Mouse (Mus musculus) embryonic facial prominence, embryonic 14.5 days (tissue): ENCODE measurements around the gene Prkd2. TPM values are rescaled to one million over a fixed set of nuclear protein-coding genes. Genes with fewer than 3 reads are reported as not detected.

Experiments used
- ATAC-seq: fragments of 200-750 bp; cut with Nextera tagmentation; 2 replicates; pipeline ENCODE4 v1.8.0; 2017; ENCODE audit warnings: low read depth, moderate number of reproducible peaks, moderate TSS enrichment
- DNase-seq: peaks from one replicate; pipeline ENCODE4 v3.0.0-alpha.2; 2015; ENCODE audit warnings: low spot score
- H3K27ac ChIP-seq: fragments of 300-500 bp; sonication (generic); replicated peaks from 2 replicates; pipeline ENCODE4 v1.5.1; 2014; ENCODE audit warnings: low read depth, mild to moderate bottlenecking, low read length, moderate library complexity
- H3K27me3 ChIP-seq: fragments of 300-500 bp; sonication (generic); replicated peaks from 2 replicates; pipeline ENCODE4 v1.6.1; 2014; ENCODE audit warnings: low read length; ENCODE audit not compliant: control insufficient read depth, insufficient read depth
- H3K36me3 ChIP-seq: fragments of 300-500 bp; sonication (generic); 2 replicates; pipeline ENCODE4 v1.6.1; 2014; ENCODE audit warnings: low read length, mixed read lengths; ENCODE audit not compliant: control insufficient read depth, insufficient read depth
- H3K4me1 ChIP-seq: fragments of 300-500 bp; sonication (generic); 2 replicates; pipeline ENCODE4 v1.6.1; 2014; ENCODE audit warnings: antibody characterized with exemption, low read length; ENCODE audit not compliant: control insufficient read depth, insufficient read depth
- H3K4me2 ChIP-seq: fragments of 300-500 bp; sonication (generic); 2 replicates; pipeline ENCODE4 v1.6.1; 2014; ENCODE audit warnings: low read depth, mild to moderate bottlenecking, low read length, moderate library complexity, mixed read lengths
- H3K4me3 ChIP-seq: fragments of 300-500 bp; sonication (generic); 2 replicates; pipeline ENCODE4 v1.5.1; 2014; ENCODE audit warnings: low read depth, mild to moderate bottlenecking, low read length
- H3K9ac ChIP-seq: fragments of 300-500 bp; sonication (generic); 2 replicates; pipeline ENCODE4 v1.6.1; 2014; ENCODE audit warnings: low read depth, mild to moderate bottlenecking, low read length, moderate library complexity, mixed read lengths
- H3K9me3 ChIP-seq: fragments of 300-500 bp; sonication (generic); 2 replicates; pipeline ENCODE4 v1.6.1; 2016; ENCODE audit warnings: low read length; ENCODE audit not compliant: control insufficient read depth
- whole genome bisulfite sequencing: fragments of 180-500 bp; shearing (Covaris S2); extraction: QIAGEN DNeasy Blood & Tissue Kit; methylation state at CpG from one replicate; pipeline ENCODE4 v1.1.7; 2014; 5-methylcytosine and 5-hydroxymethylcytosine counted together
- polyA plus RNA-seq: library from polyadenylated mRNA; unstranded; fragments of >200 nt; fragmentation: Nextera tagmentation; extraction: Ambion mirVana; gene quantifications from 2 replicates; pipeline ENCODE4 v1.2.1, GENCODE M21; 2014

Prkd2 gene
- polyA plus RNA-seq, 1 experiment from 2014 or later: 16.5 TPM

DNA sequence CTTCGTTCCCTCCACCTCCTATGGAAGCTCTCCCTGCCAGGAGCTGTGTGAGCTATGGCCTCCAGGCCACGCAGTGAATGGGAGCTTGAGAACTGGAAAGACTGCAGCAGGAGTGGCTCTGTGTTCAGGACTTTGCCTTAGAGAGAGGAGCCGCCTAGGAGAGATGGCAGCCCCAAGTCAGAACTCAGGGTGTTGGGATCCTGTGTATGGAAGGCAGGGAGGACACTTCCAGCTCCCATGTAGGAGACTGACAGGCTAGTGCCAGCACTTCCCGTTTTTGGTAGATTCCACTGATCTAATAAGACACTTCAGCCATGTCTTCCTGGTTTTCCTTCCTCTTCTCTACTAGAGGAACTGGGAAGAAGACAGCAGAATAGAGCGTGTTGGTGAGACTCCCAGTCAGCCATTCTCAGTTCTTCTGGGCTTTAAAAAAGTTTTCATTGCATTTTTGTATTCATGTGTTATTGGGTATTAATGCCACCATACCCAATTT, 22.4 kb upstream of the Prkd2 start:
- Histone ChIP-seq H3K36me3 (peaks cover 29% of the 10 kb centered on the region), H3K27me3 (no peaks in the 10 kb centered on the region), H3K9ac (no peak overlapping the region), H3K4me3 (no peak overlapping the region), H3K27ac (no peak overlapping the region), H3K4me2 (no peak overlapping the region), H3K4me1 (peaks cover 41% of the 10 kb centered on the region), H3K9me3 (no peaks in the 10 kb centered on the region)
- WGBS: 62% methylated on average over 5 of the region's 5 CpGs
- DNase-seq: no peak
- no peak for ATAC-seq

DNA sequence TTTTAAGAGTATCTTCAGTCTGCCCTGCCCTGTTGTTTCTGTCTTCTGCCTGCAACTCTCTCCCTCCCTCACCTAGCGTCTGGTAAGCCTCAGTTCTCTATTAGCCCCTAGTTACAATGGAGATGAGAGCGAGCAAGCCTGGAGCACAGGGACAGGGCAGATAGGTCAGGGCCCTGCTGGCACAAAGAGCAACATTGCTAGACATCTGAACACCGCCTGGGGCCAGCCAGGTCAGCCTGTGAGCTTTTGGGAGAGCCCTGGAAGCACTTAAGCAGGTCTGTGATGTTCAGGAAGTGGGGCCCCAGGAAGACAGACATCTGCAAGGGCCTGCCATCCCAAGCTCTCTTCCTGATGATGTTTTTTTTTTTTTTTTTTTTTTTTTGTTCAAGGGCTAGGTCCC, 21.6 kb upstream of the Prkd2 start:
- no peaks in the 10 kb centered on the region for H3K27me3 ChIP-seq
- H3K4me1 ChIP-seq: peaks cover 35% of the 10 kb centered on the region
- WGBS: 33% methylated on average over 3 of the region's 3 CpGs
- ATAC-seq (no peak), DNase-seq (no peak)
- peaks cover 37% of the 10 kb centered on the region for H3K36me3 ChIP-seq
- H3K4me2 ChIP-seq: no peak overlapping the region
- H3K9ac ChIP-seq: no peak overlapping the region
- H3K9me3 ChIP-seq: no peaks in the 10 kb centered on the region
- no peak overlapping the region for H3K27ac ChIP-seq
- no peak overlapping the region for H3K4me3 ChIP-seq

DNA sequence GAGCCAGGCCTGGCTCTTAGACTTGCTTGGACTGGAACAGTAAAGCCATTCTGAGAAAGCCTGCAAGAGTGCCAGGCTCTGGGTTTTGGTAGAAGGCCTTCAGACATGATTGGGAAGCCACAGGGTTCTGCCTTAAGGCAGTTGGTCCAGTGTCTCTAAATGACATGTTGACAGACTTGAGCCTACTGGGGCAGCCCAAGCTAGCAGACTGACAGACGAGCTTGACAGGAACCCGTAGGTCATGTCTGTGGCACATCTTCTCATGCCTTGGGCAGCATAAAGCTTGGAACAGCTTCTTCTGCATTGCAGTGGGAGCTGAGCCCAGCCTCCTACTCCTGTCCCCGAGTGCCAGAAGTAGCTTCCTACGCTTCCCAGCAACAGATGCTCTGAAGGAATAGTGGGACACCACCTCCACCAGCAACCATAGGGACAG, 21.0 kb upstream of the Prkd2 start:
- Histone ChIP-seq H3K4me1 (peaks cover 35% of the 10 kb centered on the region), H3K9me3 (no peaks in the 10 kb centered on the region), H3K27me3 (no peaks in the 10 kb centered on the region), H3K9ac (no peak overlapping the region), H3K36me3 (peaks cover 43% of the 10 kb centered on the region), H3K4me2 (no peak overlapping the region), H3K27ac (no peak overlapping the region), H3K4me3 (no peak overlapping the region)
- ATAC-seq (no peak), DNase-seq (no peak)
- 59% methylated on average over 4 of the region's 4 CpGs for WGBS

DNA sequence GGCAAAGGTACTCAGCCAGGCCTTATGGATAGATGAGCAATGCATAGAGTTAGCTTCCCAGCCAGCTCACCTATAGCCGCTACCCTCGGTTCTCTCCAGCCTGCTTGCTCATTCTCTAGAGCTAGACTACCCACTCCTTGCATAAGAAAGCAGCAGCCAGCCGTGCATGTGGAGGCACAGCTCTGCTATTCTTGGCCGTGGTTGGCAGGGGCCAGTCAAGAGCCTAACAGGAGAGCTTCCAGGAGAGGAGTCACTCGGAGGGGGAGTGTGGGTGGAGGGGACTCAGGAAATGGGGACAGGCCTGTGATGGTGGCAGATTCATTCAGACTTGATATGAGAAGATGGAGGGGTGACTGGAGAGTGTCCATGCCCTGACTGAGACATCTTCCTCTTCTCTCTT, 19.0 kb upstream of the Prkd2 start:
- H3K4me3 ChIP-seq: no peak overlapping the region
- no peak for ATAC-seq
- H3K27me3 ChIP-seq: no peaks in the 10 kb centered on the region
- peaks cover 20% of the 10 kb centered on the region for H3K4me1 ChIP-seq
- no peak overlapping the region for H3K4me2 ChIP-seq
- H3K36me3 ChIP-seq: peaks cover 64% of the 10 kb centered on the region
- WGBS: 73% methylated on average over 5 of the region's 5 CpGs
- no peak overlapping the region for H3K27ac ChIP-seq
- no peaks in the 10 kb centered on the region for H3K9me3 ChIP-seq
- no peak overlapping the region for H3K9ac ChIP-seq
- DNase-seq: no peak

DNA sequence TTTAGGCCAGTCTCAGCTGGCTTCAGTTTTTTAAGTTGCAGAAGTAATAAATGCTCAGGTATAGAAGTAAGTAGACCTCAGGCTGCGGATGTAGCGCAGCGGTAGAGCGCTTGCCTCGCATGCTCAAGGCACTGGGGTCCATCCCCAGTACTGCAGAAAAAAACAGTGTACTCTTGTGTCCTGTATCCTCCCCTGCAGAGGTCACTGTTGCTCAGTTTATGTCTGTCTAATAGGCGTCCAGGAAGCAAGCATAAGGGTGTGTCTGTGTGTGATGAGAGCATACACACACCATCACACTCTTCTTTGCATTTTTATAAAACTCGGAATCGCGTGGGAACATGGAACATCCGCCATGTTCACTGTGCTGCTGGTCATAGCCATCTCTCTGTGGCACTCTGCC, 16.9 kb upstream of the Prkd2 start:
- Histone ChIP-seq H3K36me3 (peaks cover 84% of the 10 kb centered on the region), H3K9me3 (no peaks in the 10 kb centered on the region), H3K4me1 (peaks cover 3% of the 10 kb centered on the region; the same call in 1 of the 2 replicates), H3K9ac (no peak overlapping the region), H3K27ac (no peak overlapping the region), H3K4me2 (no peak overlapping the region), H3K4me3 (no peak overlapping the region), H3K27me3 (no peaks in the 10 kb centered on the region)
- WGBS: 82% methylated on average over 10 of the region's 10 CpGs
- DNase-seq (no peak), ATAC-seq (no peak)

DNA sequence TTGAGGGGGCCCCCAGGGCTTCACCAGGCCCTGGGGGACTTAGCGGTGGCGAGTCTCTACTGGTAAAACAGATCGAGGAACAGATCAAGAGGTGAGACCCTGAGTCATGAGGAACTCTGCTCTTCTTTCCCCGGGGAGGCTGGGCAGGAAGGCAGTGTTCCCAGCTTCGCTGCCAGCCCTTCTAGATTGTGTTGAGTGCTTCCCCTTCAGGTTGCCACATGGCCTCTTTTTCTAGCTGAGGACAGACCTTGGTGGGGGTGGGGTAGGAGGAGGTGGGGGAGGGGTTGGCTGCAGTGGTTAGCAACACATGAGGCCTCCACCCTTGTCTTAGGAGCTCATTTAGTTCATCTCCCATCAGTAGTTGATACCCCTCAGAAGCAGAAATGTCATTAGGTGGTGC, 16.1 kb upstream of the Prkd2 start:
- WGBS: 64% methylated on average over 5 of the region's 5 CpGs
- Histone ChIP-seq H3K27ac (no peak overlapping the region), H3K4me2 (no peak overlapping the region), H3K27me3 (no peaks in the 10 kb centered on the region), H3K9ac (no peak overlapping the region), H3K4me3 (no peak overlapping the region), H3K4me1 (peaks cover under 1% of the 10 kb centered on the region; the same call in 1 of the 2 replicates), H3K9me3 (no peaks in the 10 kb centered on the region), H3K36me3 (peaks cover 92% of the 10 kb centered on the region)
- DNase-seq (no peak), ATAC-seq (no peak)

DNA sequence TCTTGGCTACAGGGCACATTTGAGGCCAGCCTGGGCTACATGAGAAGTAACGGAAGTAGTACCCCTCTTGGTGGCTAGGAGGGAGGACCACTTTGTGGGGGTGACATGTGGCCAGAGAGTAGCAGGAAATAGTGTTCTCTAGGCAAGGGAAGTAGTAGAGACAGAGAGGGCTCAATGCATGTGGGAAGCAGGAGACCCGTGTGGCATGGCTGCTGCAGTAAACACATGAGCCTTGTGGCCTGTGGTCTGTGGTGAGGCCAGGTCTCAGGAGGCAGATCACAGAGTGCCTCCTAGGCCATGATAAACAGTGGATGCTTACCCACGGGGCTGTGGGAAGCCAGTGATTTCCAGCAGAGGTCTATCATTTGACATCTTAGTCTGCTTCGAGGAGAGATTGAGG, 15.4 kb upstream of the Prkd2 start:
- Histone ChIP-seq H3K36me3 (peaks cover 97% of the 10 kb centered on the region), H3K9ac (no peak overlapping the region), H3K4me2 (no peak overlapping the region), H3K27me3 (no peaks in the 10 kb centered on the region), H3K9me3 (no peaks in the 10 kb centered on the region), H3K4me1 (no peaks in the 10 kb centered on the region), H3K4me3 (no peak overlapping the region), H3K27ac (no peak overlapping the region)
- ATAC-seq (no peak), DNase-seq (no peak)
- WGBS: 74% methylated on average over 4 of the region's 4 CpGs

DNA sequence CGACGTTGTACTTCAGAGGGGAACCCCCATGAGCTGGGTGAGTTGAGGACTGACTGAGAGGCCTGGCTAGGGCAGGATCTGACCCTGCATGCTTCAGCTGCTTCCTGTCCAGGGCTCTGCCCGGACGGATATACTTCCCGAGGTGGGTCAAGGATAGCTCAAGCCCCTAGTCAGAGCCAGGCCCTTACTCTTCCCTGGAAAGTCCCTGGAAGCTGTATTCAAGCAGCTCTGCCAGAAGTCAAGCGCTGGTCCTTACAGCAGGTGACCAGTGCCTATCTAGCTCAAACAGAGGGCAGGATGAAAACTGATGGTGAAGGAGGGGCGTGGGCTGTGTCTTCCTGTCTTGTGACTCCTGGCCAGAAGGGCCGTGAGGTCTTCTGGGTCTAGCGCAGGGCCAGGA, 12.3 kb upstream of the Prkd2 start:
- no peak overlapping the region for H3K27ac ChIP-seq
- WGBS: 86% methylated on average over 9 of the region's 9 CpGs

DNA sequence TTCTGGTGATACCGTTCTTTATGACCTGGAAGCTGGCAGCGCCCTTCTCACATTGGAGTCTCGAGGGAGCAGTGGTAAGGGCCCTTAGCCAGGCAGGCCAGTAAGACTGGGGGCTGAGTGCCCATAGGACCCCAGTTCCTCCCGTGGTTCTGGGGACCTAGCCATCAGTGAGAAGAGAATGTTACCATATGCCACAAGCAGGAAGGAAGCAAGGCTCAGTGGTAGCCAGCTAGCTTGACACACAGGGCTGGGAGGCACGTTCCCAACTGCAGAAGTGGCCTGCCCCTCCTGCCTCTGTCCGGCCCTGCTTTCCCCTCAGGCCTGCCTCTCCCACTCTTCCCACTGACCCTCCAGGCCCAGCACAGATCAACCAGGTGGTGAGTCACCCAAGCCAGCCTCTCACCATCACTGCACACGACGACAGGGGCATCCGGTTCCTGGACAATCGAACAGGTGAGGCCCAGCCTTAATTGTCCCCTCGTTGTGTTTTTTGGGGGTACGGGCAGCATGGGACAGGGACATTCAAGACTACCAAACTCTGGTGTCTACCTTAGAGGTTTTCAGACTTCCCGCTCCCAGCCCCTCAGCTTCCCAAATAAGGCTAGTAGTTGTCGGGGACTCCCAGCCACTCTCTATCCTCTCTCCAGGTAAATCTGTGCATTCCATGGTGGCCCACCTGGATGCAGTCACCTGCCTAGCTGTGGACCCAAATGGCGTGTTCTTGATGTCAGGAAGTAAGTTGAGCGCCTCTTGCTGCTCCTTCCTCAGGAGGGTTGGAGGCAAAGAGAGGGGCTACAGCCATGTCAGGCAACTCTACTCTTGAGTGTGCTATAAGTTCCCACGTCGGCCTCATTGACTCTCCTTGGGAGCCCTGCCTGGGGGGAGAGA, 4.5 kb upstream of the Prkd2 start:
- no peak overlapping the region for H3K27ac ChIP-seq
- H3K4me3 ChIP-seq: no peak overlapping the region
- no peaks in the 10 kb centered on the region for H3K9me3 ChIP-seq
- peaks cover 80% of the 10 kb centered on the region for H3K36me3 ChIP-seq
- 93% methylated on average over 18 of the region's 18 CpGs for WGBS
- ATAC-seq (no peak), DNase-seq (no peak)
- H3K4me1 ChIP-seq: 0 out of 2 replicates have a peak, but pooled peaks cover 3% of the 10 kb centered on the region
- H3K9ac ChIP-seq: no peak overlapping the region
- no peak overlapping the region for H3K4me2 ChIP-seq
- H3K27me3 ChIP-seq: no peaks in the 10 kb centered on the region

More for the DNA sequence above, 12.3 kb upstream of the Prkd2 start:
- Histone ChIP-seq H3K4me2 (no peak overlapping the region), H3K9me3 (no peaks in the 10 kb centered on the region), H3K27me3 (no peaks in the 10 kb centered on the region), H3K4me1 (no peaks in the 10 kb centered on the region), H3K4me3 (no peak overlapping the region), H3K9ac (no peak overlapping the region), H3K36me3 (peaks cover 99% of the 10 kb centered on the region)
- no peak for ATAC-seq
- DNase-seq: no peak
